Mouse (Mus musculus) liver, postnatal 0 days (tissue): ENCODE data around the gene Oxa1l. TPM values are rescaled to one million over a fixed set of nuclear protein-coding genes. Genes with fewer than 3 reads are reported as not detected.

Source experiments
- ATAC-seq: fragments of 200-750 bp; cut with Nextera tagmentation; 2 replicates; pipeline ENCODE4 v1.8.0; 2017; ENCODE audit warnings: mild to moderate bottlenecking, moderate library complexity
- DNase-seq: peaks from one replicate; pipeline ENCODE4 v3.0.0-alpha.2; 2016
- H3K27ac ChIP-seq: fragments of 300-500 bp; sonication (generic); 2 replicates; pipeline ENCODE4 v1.5.1; 2014; ENCODE audit warnings: antibody characterized with exemption, moderate library complexity, mild to moderate bottlenecking, low read depth
- H3K27me3 ChIP-seq: fragments of 300-500 bp; sonication (generic); 2 replicates; pipeline ENCODE4 v1.6.1; 2014; ENCODE audit warnings: low read length, control low read depth, mixed read lengths; ENCODE audit not compliant: insufficient read depth
- H3K36me3 ChIP-seq: fragments of 300-500 bp; sonication (generic); replicated peaks from 2 replicates; pipeline ENCODE4 v1.6.1; 2014; ENCODE audit warnings: mild to moderate bottlenecking, control low read depth, low read length, moderate library complexity, mixed read lengths; ENCODE audit not compliant: insufficient read depth
- H3K4me1 ChIP-seq: fragments of 300-500 bp; sonication (generic); 2 replicates; pipeline ENCODE4 v1.6.1; 2014; ENCODE audit warnings: antibody characterized with exemption, mild to moderate bottlenecking, control low read depth; ENCODE audit not compliant: insufficient read depth
- H3K4me2 ChIP-seq: fragments of 300-500 bp; sonication (generic); 2 replicates; pipeline ENCODE4 v1.6.1; 2014; ENCODE audit warnings: low read depth, mild to moderate bottlenecking, low read length, moderate library complexity, mixed read lengths
- H3K4me3 ChIP-seq: fragments of 300-500 bp; sonication (generic); 2 replicates; pipeline ENCODE4 v1.5.1; 2014; ENCODE audit warnings: low read depth, low read length
- H3K9ac ChIP-seq: fragments of 300-500 bp; sonication (generic); replicated peaks from 2 replicates; pipeline ENCODE4 v1.6.1; 2014; ENCODE audit warnings: mild to moderate bottlenecking, moderate library complexity
- H3K9me3 ChIP-seq: fragments of 300-500 bp; sonication (generic); 2 replicates; pipeline ENCODE4 v1.6.1; 2016; ENCODE audit warnings: mild to moderate bottlenecking, control low read depth, low read length, mixed read lengths
- CTCF ChIP-seq: sonication (generic); IDR thresholded peaks from 2 replicates; pipeline ENCODE4 v1.5.1; 2016; ENCODE audit warnings: antibody characterized with exemption, low read depth
- EP300 ChIP-seq: IDR thresholded peaks from 2 replicates; pipeline ENCODE4 v1.6.1; 2016; ENCODE audit warnings: antibody characterized with exemption, low read depth, mild to moderate bottlenecking
- WGBS: fragments of 180-500 bp; shearing (Covaris S2); extraction: QIAGEN DNeasy Blood & Tissue Kit; methylation state at CpG from one replicate; pipeline ENCODE4 v1.1.7; 2014; ENCODE audit not compliant: insufficient replicate concordance; 5-methylcytosine and 5-hydroxymethylcytosine counted together
- polyA plus RNA-seq: library from polyadenylated mRNA; unstranded; fragments of >200 nt; fragmentation: Nextera tagmentation; extraction: Ambion mirVana; gene quantifications from 2 replicates; pipeline ENCODE4 v1.2.1, GENCODE M21; 2015

The Oxa1l gene
- polyA plus RNA-seq, 1 experiment from 2014 or later: 27.4 TPM

DNA sequence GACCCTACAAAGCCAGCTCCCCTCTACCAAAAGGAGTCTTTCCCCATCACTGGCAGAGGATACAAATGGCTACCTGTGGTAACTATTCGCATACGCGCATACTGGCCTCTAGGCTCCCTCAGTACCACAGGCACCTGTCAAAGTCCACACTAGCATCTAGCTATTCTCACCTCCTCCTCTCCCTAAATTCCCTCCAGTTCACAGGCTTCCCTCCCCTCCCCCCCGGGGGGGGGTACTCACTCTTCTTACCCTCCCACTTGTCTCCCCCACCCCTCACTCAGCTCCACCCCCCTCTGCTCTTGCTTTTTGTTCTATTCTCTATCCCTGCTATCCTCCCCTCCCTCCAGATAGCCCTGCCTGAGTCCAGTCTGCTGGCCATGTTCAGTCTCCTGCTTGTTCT is 20.0 kb downstream of the Oxa1l start:
- Histone ChIP-seq H3K36me3 (no peaks in the 10 kb centered on the region), H3K4me3 (no peak overlapping the region), H3K4me2 (no peak overlapping the region), H3K27ac (peak overlapping the region; percentile 34; the same call in 1 of the 2 replicates), H3K27me3 (no peaks in the 10 kb centered on the region), H3K9ac (no peak overlapping the region), H3K4me1 (peaks cover 24% of the 10 kb centered on the region), H3K9me3 (no peaks in the 10 kb centered on the region)
- ATAC-seq: no peak
- no peak for TF ChIP-seq CTCF
- TF ChIP-seq EP300: no peak
- WGBS: 60% methylated on average over 4 of the region's 4 CpGs
- no peak for DNase-seq

- H3K27me3 ChIP-seq: no peaks in the 10 kb centered on the region
- H3K9ac ChIP-seq: no peak overlapping the region
- whole genome bisulfite sequencing: 52% methylated on average over 10 of the region's 10 CpGs
- TF ChIP-seq CTCF (no peak), EP300 (no peak)
- H3K4me2 ChIP-seq: peak overlapping the region; percentile 43
- H3K27ac ChIP-seq: peak overlapping the region; percentile 66
- H3K36me3 ChIP-seq: no peaks in the 10 kb centered on the region
- H3K4me1 ChIP-seq: peaks cover 24% of the 10 kb centered on the region
- ATAC-seq (peak; percentile 43), DNase-seq (no peak)
- no peak overlapping the region for H3K4me3 ChIP-seq
- no peaks in the 10 kb centered on the region for H3K9me3 ChIP-seq
Measured at GRCm38 (mm10) chr14:54381816-54382215, 21.2 kb downstream of the Oxa1l start.

DNA sequence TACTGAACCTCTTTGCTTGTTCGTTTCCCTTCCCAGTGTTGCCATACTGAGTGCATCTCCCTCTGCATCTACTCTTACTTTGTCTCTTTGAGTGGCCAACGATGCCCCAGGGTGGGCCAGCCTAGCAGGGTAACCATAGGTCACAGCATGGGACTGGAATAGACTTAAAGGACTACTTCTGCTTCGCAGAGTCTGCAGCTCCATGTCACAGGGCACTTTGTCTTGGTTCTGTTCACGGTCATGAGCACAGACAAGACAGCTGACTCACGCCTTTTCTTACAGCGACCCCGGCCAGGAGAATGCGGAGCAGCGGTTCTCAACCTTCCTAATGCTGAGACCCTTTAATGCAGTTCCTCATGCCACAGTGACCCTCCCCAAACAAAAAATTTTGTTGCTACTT is 22.0 kb downstream of the Oxa1l start:
- DNase-seq (no peak), ATAC-seq (no peak)
- H3K27ac ChIP-seq: peak overlapping the region; percentile 51
- H3K4me1 ChIP-seq: peaks cover 24% of the 10 kb centered on the region
- 68% methylated on average over 9 of the region's 9 CpGs for WGBS
- no peaks in the 10 kb centered on the region for H3K36me3 ChIP-seq
- no peaks in the 10 kb centered on the region for H3K27me3 ChIP-seq
- TF ChIP-seq EP300 (no peak), CTCF (no peak)
- H3K9me3 ChIP-seq: no peaks in the 10 kb centered on the region
- H3K4me3 ChIP-seq: no peak overlapping the region
- no peak overlapping the region for H3K9ac ChIP-seq
- no peak overlapping the region for H3K4me2 ChIP-seq

DNA sequence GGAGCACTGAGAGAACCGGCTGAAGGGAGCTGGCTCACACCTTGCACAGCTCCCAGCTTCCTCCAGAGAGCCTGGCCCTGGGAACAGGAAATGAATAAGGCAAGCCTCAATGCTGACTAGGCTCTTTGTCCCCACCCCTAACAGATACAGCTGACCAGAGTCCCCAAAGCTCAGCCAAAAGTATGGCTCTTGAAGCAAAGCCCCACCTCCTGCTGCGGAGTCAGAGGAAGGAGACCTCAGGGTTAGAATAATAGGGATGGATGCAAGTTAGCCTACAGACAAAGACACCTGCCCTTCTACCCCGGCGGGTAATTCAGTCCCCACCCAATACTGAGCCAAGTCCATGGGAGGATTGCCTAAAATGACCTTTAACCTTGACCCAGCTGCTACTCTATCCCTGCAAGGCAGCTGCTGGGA is 22.7 kb downstream of the Oxa1l start:
- H3K4me2 ChIP-seq: 0 out of 2 replicates have a peak overlapping the region, but pooled peaks have one; percentile 18
- H3K9me3 ChIP-seq: no peaks in the 10 kb centered on the region
- H3K4me1 ChIP-seq: peaks cover 24% of the 10 kb centered on the region
- WGBS: 23% methylated on average over 4 of the region's 4 CpGs
- TF ChIP-seq CTCF (no peak), EP300 (no peak)
- H3K27me3 ChIP-seq: no peaks in the 10 kb centered on the region
- peak overlapping the region; percentile 51 for H3K27ac ChIP-seq
- no peaks in the 10 kb centered on the region for H3K36me3 ChIP-seq
- ATAC-seq (peak; percentile 65), DNase-seq (peak; percentile 31)
- H3K4me3 ChIP-seq: no peak overlapping the region
- no peak overlapping the region for H3K9ac ChIP-seq

DNA sequence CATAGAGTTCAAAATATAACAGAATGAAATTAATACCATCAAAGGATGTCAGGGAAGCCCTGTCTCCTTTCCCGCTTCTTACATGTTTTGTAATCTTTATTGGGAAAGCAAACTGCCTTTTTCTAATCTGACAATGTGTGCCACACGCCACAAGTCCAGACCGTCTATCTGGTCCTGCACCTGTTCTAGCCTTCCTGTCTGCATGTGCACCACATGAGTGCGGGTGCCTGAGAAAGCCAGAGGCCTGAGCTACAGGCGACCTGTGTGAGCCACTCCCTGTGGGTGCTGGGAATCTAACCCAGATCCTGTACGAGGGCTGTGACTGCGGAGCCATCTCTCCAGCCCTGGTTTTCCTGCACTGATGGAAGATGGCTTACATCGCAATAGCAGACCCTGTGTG is 23.8 kb downstream of the Oxa1l start:
- Histone ChIP-seq H3K27me3 (no peaks in the 10 kb centered on the region), H3K36me3 (no peaks in the 10 kb centered on the region), H3K4me1 (peaks cover 24% of the 10 kb centered on the region), H3K9me3 (no peaks in the 10 kb centered on the region), H3K27ac (no peak overlapping the region), H3K4me3 (no peak overlapping the region), H3K9ac (no peak overlapping the region), H3K4me2 (no peak overlapping the region)
- ATAC-seq (0 out of 2 replicates have a peak, but pooled peaks have one; percentile 26), DNase-seq (no peak)
- TF ChIP-seq EP300 (peak; percentile 36; the same call in 1 of the 2 replicates), CTCF (no peak)
- 55% methylated on average over 8 of the region's 8 CpGs for WGBS

DNA sequence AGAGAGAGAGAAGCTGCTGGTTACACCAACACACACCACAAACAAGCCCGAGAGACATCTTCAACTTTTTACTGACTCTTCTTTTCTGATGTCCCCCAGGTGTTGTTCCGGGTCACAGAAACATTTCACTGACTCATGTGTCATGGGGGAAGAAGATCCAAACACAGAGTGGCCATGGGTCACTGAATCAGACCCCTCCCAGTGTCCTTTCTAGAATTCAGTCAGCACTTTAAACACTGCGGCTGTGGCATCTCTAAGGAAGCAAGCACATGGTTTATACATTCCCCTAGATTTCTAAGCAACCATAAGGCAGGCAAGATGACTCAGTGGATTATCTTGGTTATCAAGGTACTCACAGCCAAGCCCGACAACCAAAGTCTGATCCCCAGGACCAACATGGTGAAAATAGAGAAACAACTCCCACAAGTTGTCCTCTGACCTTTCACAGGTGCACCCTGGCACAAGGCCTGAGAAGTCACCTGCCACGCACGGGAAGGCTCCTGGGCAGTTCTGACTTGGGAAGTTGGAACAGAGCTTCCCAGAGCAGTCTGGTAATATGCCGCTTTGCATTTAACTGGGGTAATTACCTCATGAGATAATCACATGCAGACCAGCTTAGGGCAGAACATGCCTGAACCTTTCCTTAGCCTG is 25.5 kb downstream of the Oxa1l start:
- no peak for DNase-seq
- Histone ChIP-seq H3K36me3 (no peaks in the 10 kb centered on the region), H3K27ac (no peak overlapping the region), H3K9me3 (no peaks in the 10 kb centered on the region), H3K4me2 (no peak overlapping the region), H3K9ac (no peak overlapping the region), H3K4me1 (peaks cover 19% of the 10 kb centered on the region), H3K4me3 (no peak overlapping the region), H3K27me3 (no peaks in the 10 kb centered on the region)
- WGBS: 73% methylated on average over 7 of the region's 7 CpGs
- TF ChIP-seq CTCF: no peak
- TF ChIP-seq EP300: no peak
- no peak for ATAC-seq
